Mouse (Mus musculus): ENCODE measurements around the gene Vat1l.

Gene Vat1l

DNA sequence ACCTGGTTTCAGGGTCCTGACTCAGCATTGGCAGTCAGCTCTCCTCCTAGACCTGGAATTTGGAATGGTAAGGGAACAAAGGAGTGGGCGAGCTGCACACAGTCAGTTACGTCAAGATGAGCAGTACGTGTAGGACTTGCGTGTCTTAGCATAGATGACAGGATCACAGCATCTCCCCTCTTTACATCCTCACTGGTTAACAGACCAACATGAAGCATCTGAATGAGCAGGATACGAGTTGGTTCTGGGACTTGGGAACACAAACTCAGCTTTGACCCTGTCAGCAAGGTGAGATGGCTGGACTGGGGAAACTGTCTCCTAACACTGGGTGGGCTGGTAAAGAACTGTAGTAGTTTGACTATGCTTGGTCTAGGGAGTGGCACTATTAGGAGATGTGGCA, 193.9 kb downstream of the Vat1l start:
- DNase-seq (ENCODE audit: low spot score in 2 of 2), result no peak

DNA sequence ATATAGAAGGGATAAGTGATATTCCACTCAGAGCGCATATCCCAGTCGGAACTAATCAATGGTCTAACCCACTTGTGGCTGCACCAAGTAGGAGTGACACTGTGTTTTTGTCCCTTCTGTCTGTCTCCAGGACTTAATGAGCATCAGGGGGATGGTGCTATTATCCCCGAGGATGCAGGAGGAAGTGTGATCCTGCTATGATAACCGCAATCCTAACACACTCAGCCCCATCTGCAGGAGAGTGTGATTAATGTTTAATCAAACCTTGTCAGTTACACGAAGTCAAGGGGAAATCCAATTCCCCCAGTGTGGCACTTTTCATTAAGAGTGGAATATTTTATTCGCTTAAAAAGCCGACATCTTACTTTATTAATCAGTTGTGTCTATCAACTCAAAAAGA, 196.3 kb downstream of the Vat1l start:
- no peak for DNase-seq (ENCODE audit: low spot score in 2 of 2)

DNA sequence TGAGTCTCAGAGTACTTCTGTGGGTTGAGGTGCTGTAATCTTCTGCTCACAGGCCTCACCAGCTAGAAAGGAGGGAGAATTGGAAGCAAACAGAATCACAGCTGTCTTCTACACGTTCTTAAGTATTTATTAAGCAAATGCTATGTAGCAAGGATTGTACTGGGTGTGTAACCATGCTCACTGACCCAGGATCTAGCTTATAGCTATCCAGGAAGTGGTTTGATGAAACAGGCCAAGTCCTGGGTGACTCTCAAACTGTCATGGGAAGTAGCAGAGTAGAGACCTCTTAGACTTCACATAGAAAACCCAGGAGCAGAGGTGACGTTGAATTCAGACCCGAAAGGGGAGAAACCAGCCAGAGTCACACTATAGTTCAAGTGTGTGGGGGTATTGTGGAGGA, 206.0 kb downstream of the Vat1l start:
- DNase-seq (ENCODE audit: low spot score in 2 of 2), result no peak

DNA sequence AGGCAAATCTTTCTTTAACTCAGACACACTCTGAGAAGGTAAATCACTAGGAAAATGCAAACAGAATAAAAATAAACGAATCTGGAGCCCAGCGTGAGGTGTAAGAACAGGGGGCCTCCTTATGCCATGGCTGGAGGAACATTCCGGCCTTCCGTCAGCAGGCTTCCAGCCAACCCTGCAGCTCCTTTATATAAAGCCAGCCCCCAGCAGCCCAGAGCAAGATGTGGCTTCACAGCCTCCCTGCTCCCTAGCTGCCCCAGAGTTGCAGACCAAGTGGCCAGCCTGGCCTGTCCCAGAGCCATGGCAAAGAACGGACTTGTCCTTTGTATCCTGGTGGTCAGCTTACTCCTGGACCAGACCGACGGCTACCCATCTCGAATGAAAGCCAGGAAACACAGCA, 212.4 kb downstream of the Vat1l start, which contains the start of gene Clec3a:
Gene Clec3a, plus strand, starts transcription at position 301 of the 400 bp plus-strand sequence.
- DNase-seq (ENCODE audit: low spot score in 2 of 2), result no peak

DNA sequence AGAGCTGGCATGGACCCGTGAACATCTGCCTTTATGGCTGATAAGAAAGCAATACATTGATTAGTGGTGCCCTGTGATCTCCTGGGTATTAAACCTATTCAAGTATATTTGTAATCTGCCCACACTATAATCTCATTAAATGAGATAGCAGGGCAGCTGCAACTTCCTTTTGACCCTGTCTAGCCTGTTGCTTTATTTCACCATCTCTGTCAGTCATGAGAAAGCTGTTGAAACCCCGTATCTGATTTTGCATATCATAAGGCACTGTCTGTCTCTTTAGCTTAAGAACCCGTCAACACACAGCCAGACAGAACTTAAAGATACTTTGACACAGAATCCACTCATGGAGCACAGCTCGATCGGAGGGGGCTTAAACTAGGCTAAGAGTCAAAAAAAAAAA, 213.1 kb downstream of the Vat1l start:
- DNase-seq (ENCODE audit: low spot score in 2 of 2), result no peak

DNA sequence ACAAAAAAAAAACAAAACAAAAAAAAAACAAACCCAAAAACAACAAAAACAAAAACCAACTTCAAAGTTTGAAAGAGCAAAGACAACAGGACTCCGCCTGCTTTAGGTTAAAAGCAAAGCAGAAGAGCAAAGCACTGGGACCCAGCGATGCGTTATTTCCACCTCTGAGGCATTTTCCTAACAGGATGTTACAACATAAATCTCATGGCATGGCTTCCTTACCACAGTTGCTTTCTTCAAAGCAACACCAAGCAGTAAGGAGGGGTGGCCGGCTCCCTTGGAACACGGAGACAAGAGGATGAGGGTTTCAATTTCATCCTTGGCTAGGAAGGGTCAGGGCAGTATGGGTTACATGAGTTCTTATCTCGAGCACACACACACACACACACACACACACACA, 213.5 kb downstream of the Vat1l start:
- DNase-seq (ENCODE audit: low spot score in 2 of 2), result no peak

DNA sequence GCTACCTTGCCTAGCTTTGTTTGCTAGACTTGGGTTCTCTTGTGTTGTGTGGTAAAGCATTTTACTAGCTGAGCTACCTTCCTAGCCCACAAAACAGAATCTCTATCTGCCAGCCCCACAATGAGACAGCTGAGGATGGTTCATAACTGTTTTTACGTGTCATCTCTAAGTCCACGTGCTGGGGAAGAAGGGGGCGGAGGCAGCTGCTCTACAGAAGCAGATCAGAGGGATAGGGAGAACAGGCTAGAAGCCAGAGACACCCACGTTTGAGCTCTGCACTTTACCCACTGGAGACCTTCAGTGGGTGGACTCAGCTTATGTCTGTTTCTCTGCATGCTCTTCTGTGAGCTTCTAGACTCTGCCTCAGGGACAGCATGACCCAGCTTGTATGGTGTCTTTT, 216.1 kb downstream of the Vat1l start:
- DNase-seq (ENCODE audit: low spot score in 2 of 2), result no peak
